Mouse (Mus musculus) forebrain, embryonic 11.5 days (tissue): Measurements from ENCODE around the gene Gopc. TPM values are rescaled to one million over a fixed set of nuclear protein-coding genes. Genes with fewer than 3 reads are reported as not detected.
"Not testable (repeated sequence)": the region's sequence is repeated elsewhere in the genome, so short reads cannot be mapped to it uniquely, and the experiment has no call there.

Experiments used
- ATAC-seq: fragments of 200-750 bp; cut with Nextera tagmentation; replicated peaks from 2 replicates; pipeline ENCODE4 v1.8.0; 2017; ENCODE audit warnings: moderate TSS enrichment; ENCODE audit not compliant: low FRiP score
- DNase-seq: peaks from one replicate; pipeline ENCODE4 v3.0.0-alpha.2; 2017; ENCODE audit warnings: low spot score
- H3K27ac ChIP-seq: fragments of 300-500 bp; sonication (generic); 2 replicates; pipeline ENCODE4 v1.5.1; 2014; ENCODE audit warnings: low read depth, low read length
- H3K27me3 ChIP-seq: fragments of 300-500 bp; sonication (generic); 2 replicates; pipeline ENCODE4 v1.6.1; 2014; ENCODE audit warnings: mild to moderate bottlenecking, low read length, mixed read lengths; ENCODE audit not compliant: control insufficient read depth, insufficient read depth
- H3K36me3 ChIP-seq: fragments of 300-500 bp; sonication (generic); 2 replicates; pipeline ENCODE4 v1.6.1; 2014; ENCODE audit warnings: mild to moderate bottlenecking, low read length, moderate library complexity, mixed read lengths; ENCODE audit not compliant: control insufficient read depth, insufficient read depth
- H3K4me1 ChIP-seq: fragments of 300-500 bp; sonication (generic); replicated peaks from 2 replicates; pipeline ENCODE4 v1.6.1; 2014; ENCODE audit warnings: low read length, mixed read lengths; ENCODE audit not compliant: control insufficient read depth, insufficient read depth
- H3K4me2 ChIP-seq: fragments of 300-500 bp; sonication (generic); 2 replicates; pipeline ENCODE4 v1.6.1; 2014; ENCODE audit warnings: low read depth, mild to moderate bottlenecking, low read length, moderate library complexity, mixed read lengths; ENCODE audit not compliant: severe bottlenecking
- H3K4me3 ChIP-seq: fragments of 300-500 bp; sonication (generic); 2 replicates; pipeline ENCODE4 v1.5.1; 2014; ENCODE audit warnings: low read depth, low read length
- H3K9ac ChIP-seq: fragments of 300-500 bp; sonication (generic); 2 replicates; pipeline ENCODE4 v1.6.1; 2014; ENCODE audit warnings: low read length
- H3K9me3 ChIP-seq: fragments of 300-500 bp; sonication (generic); 2 replicates; pipeline ENCODE4 v1.6.1; 2016; ENCODE audit warnings: low read length, mixed read lengths; ENCODE audit not compliant: control insufficient read depth
- WGBS: fragments of 180-500 bp; shearing (Covaris S2); extraction: QIAGEN DNeasy Blood & Tissue Kit; methylation state at CpG from one replicate; pipeline ENCODE4 v1.1.7; 2014; 5-methylcytosine and 5-hydroxymethylcytosine counted together
- polyA plus RNA-seq: library from polyadenylated mRNA; unstranded; fragments of >200 nt; fragmentation: Nextera tagmentation; extraction: Ambion mirVana; gene quantifications from 2 replicates; pipeline ENCODE4 v1.2.1, GENCODE M21; 2014

Gopc gene
- polyA plus RNA-seq, 1 experiment from 2014 or later = 16.2 TPM

- no peak overlapping the region for H3K4me2 ChIP-seq
- 78% methylated on average over 9 of the region's 9 CpGs for whole genome bisulfite sequencing
- H3K27ac ChIP-seq = no peak overlapping the region
- no peak overlapping the region for H3K4me3 ChIP-seq
- DNase-seq (no peak), ATAC-seq (no peak)
- H3K9me3 ChIP-seq = no peaks in the 10 kb centered on the region
- no peaks in the 10 kb centered on the region for H3K27me3 ChIP-seq
- H3K36me3 ChIP-seq = peaks cover 5% of the 10 kb centered on the region; the same call in 1 of the 2 replicates
- no peaks in the 10 kb centered on the region for H3K4me1 ChIP-seq
- H3K9ac ChIP-seq = no peak overlapping the region
These were observed 28.7 kb downstream of the Gopc start for GRCm38 (mm10) chr10:52353184-52353583.

DNA sequence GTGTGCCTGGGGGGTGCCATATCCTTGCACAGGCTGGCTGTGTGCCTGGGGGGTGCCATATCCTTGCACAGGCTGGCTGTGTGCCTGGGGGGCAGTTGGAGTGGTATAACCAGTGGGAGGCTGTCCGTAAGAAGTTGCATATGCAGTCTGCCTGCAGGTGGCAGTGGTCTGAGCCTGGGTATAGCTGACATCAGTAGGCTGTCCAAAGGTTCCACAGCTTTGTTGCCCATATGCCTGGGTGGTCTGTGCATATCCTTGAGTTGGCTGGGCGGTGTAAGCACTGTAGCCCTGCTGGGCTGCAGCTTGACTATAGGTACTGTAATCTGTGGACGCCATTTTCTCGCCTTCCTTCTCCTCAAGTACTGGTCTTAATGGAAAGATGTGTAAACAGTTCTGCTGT lies 38.6 kb downstream of the Gopc start:
- not testable (repeated sequence) for H3K4me1 ChIP-seq, ATAC-seq, H3K27me3 ChIP-seq, H3K36me3 ChIP-seq, DNase-seq, H3K9ac ChIP-seq, H3K4me3 ChIP-seq, H3K27ac ChIP-seq, H3K4me2 ChIP-seq, H3K9me3 ChIP-seq
- 93% methylated on average over 4 of the region's 4 CpGs for WGBS

DNA sequence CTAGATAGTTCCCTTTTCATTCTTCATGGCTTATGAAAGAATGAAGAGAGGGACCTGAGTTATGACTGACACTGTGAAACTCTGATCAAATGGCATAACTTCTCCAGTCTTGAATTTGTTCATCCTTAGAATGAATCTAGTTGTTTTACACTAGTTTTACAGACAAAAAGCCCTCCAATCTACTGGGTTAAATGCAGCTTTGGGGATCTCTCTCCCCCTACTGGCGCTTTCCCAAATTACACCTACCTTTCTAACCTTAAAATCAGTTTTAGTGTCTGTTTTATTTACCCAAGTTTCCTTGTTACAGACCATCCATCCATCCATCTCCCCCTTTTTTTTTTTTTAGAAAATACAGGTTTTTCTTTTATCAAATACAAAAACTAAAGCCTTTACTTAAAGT lies 50.9 kb downstream of the Gopc start:
- Histone ChIP-seq H3K9ac (no peak overlapping the region), H3K9me3 (no peaks in the 10 kb centered on the region), H3K36me3 (no peaks in the 10 kb centered on the region), H3K4me3 (no peak overlapping the region), H3K27ac (no peak overlapping the region), H3K4me1 (no peaks in the 10 kb centered on the region), H3K4me2 (no peak overlapping the region), H3K27me3 (no peaks in the 10 kb centered on the region)
- 3% methylated on average over 1 of the region's 1 CpGs for WGBS
- ATAC-seq = no peak
- no peak for DNase-seq

DNA sequence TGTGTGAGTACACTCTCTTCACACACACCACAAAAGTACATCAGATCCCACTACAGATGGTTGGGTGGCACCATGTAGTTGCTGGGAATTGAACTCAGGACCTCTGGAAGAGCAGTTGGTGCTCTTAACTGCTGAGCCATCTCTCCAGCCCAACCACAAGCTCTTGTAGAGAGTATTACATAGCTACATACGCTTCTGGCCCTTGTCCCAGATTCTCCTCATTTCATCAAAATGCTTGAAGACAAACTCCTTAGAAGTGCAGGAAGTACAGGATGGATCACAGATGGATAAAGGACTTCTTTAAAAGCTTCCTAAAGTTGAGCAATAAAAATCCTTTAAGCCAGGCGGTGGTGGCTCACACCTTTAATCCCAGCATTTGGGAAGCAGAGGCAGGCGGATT lies 60.0 kb downstream of the Gopc start:
- no peaks in the 10 kb centered on the region for H3K9me3 ChIP-seq
- 96% methylated on average over 3 of the region's 3 CpGs for WGBS
- H3K4me1 ChIP-seq = no peaks in the 10 kb centered on the region
- no peaks in the 10 kb centered on the region for H3K27me3 ChIP-seq
- H3K4me3 ChIP-seq = no peak overlapping the region
- H3K9ac ChIP-seq = no peak overlapping the region
- peaks cover 4% of the 10 kb centered on the region; the same call in 1 of the 2 replicates for H3K36me3 ChIP-seq
- ATAC-seq = no peak
- H3K27ac ChIP-seq = no peak overlapping the region
- DNase-seq = no peak
- no peak overlapping the region for H3K4me2 ChIP-seq

- Histone ChIP-seq H3K9me3 (no peaks in the 10 kb centered on the region), H3K36me3 (peaks cover 4% of the 10 kb centered on the region; the same call in 1 of the 2 replicates), H3K27ac (no peak overlapping the region), H3K4me2 (no peak overlapping the region), H3K27me3 (no peaks in the 10 kb centered on the region), H3K4me1 (no peaks in the 10 kb centered on the region), H3K4me3 (no peak overlapping the region), H3K9ac (no peak overlapping the region)
- no peak for DNase-seq
- 93% methylated on average over 28 of the region's 28 CpGs for WGBS
- no peak for ATAC-seq
These were observed 62.2 kb downstream of the Gopc start for GRCm38 (mm10) chr10:52319506-52320286.

DNA sequence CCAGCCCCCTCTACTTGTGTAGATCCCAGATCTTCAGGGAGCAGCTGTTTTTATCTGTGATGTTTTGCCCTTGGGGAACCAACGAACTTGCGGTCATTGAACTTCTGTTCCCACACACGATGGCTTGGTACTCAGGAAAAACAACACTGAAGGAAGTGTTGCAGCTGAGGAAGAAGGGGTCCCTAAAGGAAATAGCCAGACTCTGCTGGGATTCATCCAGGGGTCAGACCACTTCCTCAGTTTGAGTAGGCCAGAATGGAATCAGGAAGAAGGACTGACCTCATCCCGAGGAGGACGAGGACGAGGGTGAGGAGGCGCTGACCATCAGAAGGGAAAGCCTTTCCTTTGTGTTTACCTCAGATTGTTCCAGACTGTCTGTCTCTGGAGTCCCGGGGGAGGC lies 72.7 kb downstream of the Gopc start:
- no peaks in the 10 kb centered on the region for H3K4me1 ChIP-seq
- no peak overlapping the region for H3K4me3 ChIP-seq

DNA sequence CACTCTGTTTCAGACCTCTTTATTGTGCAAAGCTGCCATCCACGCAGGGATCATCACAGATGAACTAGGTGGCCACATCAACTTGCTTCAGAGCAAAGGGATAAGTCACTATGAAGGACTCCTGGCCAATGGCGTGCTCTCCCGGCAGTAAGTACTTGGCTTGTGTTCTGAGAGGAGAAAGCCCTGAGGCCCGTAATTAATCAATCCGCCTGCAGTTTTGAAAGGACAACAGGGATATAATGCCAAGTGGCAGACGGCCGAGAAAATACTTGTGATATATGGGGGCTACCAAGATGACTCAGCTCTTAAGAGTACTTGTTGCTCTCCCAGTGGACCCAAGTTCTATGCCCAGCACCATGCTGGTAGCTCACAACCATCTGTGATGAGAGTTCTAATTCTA lies 77.3 kb downstream of the Gopc start:
- ATAC-seq = no peak
- no peaks in the 10 kb centered on the region for H3K36me3 ChIP-seq

More for the DNA sequence above, 72.7 kb downstream of the Gopc start:
- 77% methylated on average over 8 of the region's 8 CpGs for WGBS
- Histone ChIP-seq H3K9ac (no peak overlapping the region), H3K27me3 (no peaks in the 10 kb centered on the region), H3K9me3 (no peaks in the 10 kb centered on the region), H3K4me2 (no peak overlapping the region), H3K27ac (no peak overlapping the region), H3K36me3 (no peaks in the 10 kb centered on the region)
- no peak for DNase-seq
- no peak for ATAC-seq

GRCm38 (mm10) chr10:52302271-52302670 lies 79.7 kb downstream of the Gopc start:
- Histone ChIP-seq H3K27ac (no peak overlapping the region), H3K9ac (no peak overlapping the region), H3K4me3 (no peak overlapping the region), H3K27me3 (no peaks in the 10 kb centered on the region), H3K4me2 (no peak overlapping the region), H3K36me3 (no peaks in the 10 kb centered on the region), H3K9me3 (no peaks in the 10 kb centered on the region), H3K4me1 (no peaks in the 10 kb centered on the region)
- DNase-seq = no peak
- no peak for ATAC-seq

More for the DNA sequence above, 77.3 kb downstream of the Gopc start:
- DNase-seq = no peak
- Histone ChIP-seq H3K9ac (no peak overlapping the region), H3K4me2 (no peak overlapping the region), H3K4me1 (no peaks in the 10 kb centered on the region), H3K27ac (no peak overlapping the region), H3K4me3 (no peak overlapping the region), H3K27me3 (no peaks in the 10 kb centered on the region), H3K9me3 (no peaks in the 10 kb centered on the region)
- WGBS = 82% methylated on average over 7 of the region's 7 CpGs

DNA sequence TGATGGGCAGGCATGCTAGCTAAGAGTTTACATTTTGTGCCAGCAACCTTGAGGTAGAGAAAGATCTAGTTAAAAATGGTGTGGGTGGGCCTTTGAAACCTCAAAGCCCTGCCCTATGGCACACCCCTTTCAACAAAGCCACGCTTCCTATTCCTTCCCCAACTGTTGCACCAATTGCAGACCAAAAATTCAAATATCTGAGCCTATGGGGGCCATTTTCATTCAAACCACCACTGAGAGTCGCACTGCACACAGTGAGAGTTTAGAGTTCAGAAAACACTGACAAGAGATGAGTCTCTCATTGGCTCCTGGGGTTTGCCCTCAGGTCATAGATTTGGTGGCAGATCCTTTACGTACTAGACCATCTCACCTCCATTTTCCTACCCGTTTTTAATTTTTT lies 80.2 kb downstream of the Gopc start:
- Histone ChIP-seq H3K4me2 (no peak overlapping the region), H3K4me1 (no peaks in the 10 kb centered on the region), H3K9ac (no peak overlapping the region), H3K27me3 (no peaks in the 10 kb centered on the region), H3K36me3 (no peaks in the 10 kb centered on the region), H3K9me3 (no peaks in the 10 kb centered on the region), H3K27ac (no peak overlapping the region), H3K4me3 (no peak overlapping the region)
- 93% methylated on average over 4 of the region's 4 CpGs for WGBS
- DNase-seq = no peak
- no peak for ATAC-seq
